Mouse (Mus musculus) forebrain, embryonic 13.5 days (tissue): Measurements from ENCODE around the gene Smok3c. TPM values are rescaled to one million over a fixed set of nuclear protein-coding genes. Genes with fewer than 3 reads are reported as not detected.
"Not testable (repeated sequence)": the region's sequence is repeated elsewhere in the genome, so short reads cannot be mapped to it uniquely, and the experiment has no call there.

Experiments used
- ATAC-seq: fragments of 200-750 bp; cut with Nextera tagmentation; 2 replicates; pipeline ENCODE4 v1.8.0; 2017
- H3K27ac ChIP-seq: fragments of 300-500 bp; sonication (generic); 2 replicates; pipeline ENCODE4 v1.5.1; 2015; ENCODE audit warnings: inconsistent platforms, mild to moderate bottlenecking, moderate library complexity
- H3K27me3 ChIP-seq: fragments of 300-500 bp; sonication (generic); 2 replicates; pipeline ENCODE4 v1.6.1; 2015; ENCODE audit warnings: mild to moderate bottlenecking, inconsistent platforms
- H3K36me3 ChIP-seq: fragments of 300-500 bp; sonication (generic); 2 replicates; pipeline ENCODE4 v1.6.1; 2015; ENCODE audit warnings: mild to moderate bottlenecking, inconsistent platforms; ENCODE audit not compliant: poor library complexity, severe bottlenecking
- H3K4me1 ChIP-seq: fragments of 300-500 bp; sonication (generic); 2 replicates; pipeline ENCODE4 v1.6.1; 2015; ENCODE audit warnings: inconsistent platforms
- H3K4me2 ChIP-seq: fragments of 300-500 bp; sonication (generic); 2 replicates; pipeline ENCODE4 v1.6.1; 2015; ENCODE audit warnings: inconsistent platforms, mild to moderate bottlenecking, moderate library complexity
- H3K4me3 ChIP-seq: fragments of 300-500 bp; sonication (generic); 2 replicates; pipeline ENCODE4 v1.5.1; 2015; ENCODE audit warnings: mild to moderate bottlenecking, inconsistent platforms
- H3K9ac ChIP-seq: fragments of 300-500 bp; sonication (generic); 2 replicates; pipeline ENCODE4 v1.6.1; 2015; ENCODE audit warnings: mild to moderate bottlenecking, inconsistent platforms
- H3K9me3 ChIP-seq: fragments of 300-500 bp; sonication (generic); replicated peaks from 2 replicates; pipeline ENCODE4 v1.6.1; 2016; ENCODE audit warnings: inconsistent platforms
- WGBS: fragments of 180-500 bp; shearing (Covaris S2); methylation state at CpG from one replicate; pipeline ENCODE4 v1.1.7; 2015; 5-methylcytosine and 5-hydroxymethylcytosine counted together
- polyA plus RNA-seq: library from polyadenylated mRNA; unstranded; fragments of >200 nt; fragmentation: Nextera tagmentation; extraction: Ambion mirVana; gene quantifications from 2 replicates; pipeline ENCODE4 v1.2.1, GENCODE M21; 2015

Gene Smok3c
- polyA plus RNA-seq, 1 experiment from 2014 or later: not detected

GRCm38 (mm10) chr5:138109847-138110396 lies 56.9 kb downstream of the Smok3c start:
- WGBS: 62% methylated on average over 4 of the region's 4 CpGs
- H3K4me2 ChIP-seq, ATAC-seq, H3K9ac ChIP-seq, H3K27me3 ChIP-seq, H3K27ac ChIP-seq, H3K4me1 ChIP-seq, H3K4me3 ChIP-seq, H3K9me3 ChIP-seq: not testable (repeated sequence)
- H3K36me3 ChIP-seq: peaks cover 13% of the 10 kb centered on the region

Other genes starting within 250 kb of the Smok3c start
- gene Pilra, start 216.9 kb upstream of the Smok3c start, polyA plus RNA-seq: 0.43 and 1.3 TPM in 2 replicates
- gene Pilrb1, start 195.1 kb upstream of the Smok3c start, polyA plus RNA-seq: not detected in 2 replicates
- not detected in 2 replicates for gene Pilrb2, start 181.4 kb upstream of the Smok3c start, polyA plus RNA-seq
- gene Cyp3a13, start 131.6 kb upstream of the Smok3c start, polyA plus RNA-seq: not detected in 2 replicates
- 0.04 TPM in 1 of 2 replicates, not detected in the other for gene Gjc3, start 90.1 kb upstream of the Smok3c start, polyA plus RNA-seq
- not detected in 2 replicates for gene Azgp1, start 71.7 kb upstream of the Smok3c start, polyA plus RNA-seq
- not detected in 2 replicates for gene Smok3a, start 31.9 kb upstream of the Smok3c start, polyA plus RNA-seq
- gene Smok3b, start 31.8 kb upstream of the Smok3c start, polyA plus RNA-seq: not detected in 2 replicates
- gene Zkscan1, start 31.9 kb downstream of the Smok3c start, polyA plus RNA-seq: 24.7 and 27.5 TPM in 2 replicates
- 111 and 123 TPM in 2 replicates for gene Zscan21, start 63.7 kb downstream of the Smok3c start, polyA plus RNA-seq
- 46.1 and 49.5 TPM in 2 replicates for gene Zfp113, start 102.5 kb downstream of the Smok3c start, polyA plus RNA-seq
- gene Cops6, start 107.9 kb downstream of the Smok3c start, polyA plus RNA-seq: 308 and 315 TPM in 2 replicates
- 29.2 and 29.7 TPM in 2 replicates for gene Ap4m1, start 118.8 kb downstream of the Smok3c start, polyA plus RNA-seq
- 258 and 276 TPM in 2 replicates for gene Mcm7, start 119.2 kb downstream of the Smok3c start, polyA plus RNA-seq
- gene Taf6, start 134.3 kb downstream of the Smok3c start, polyA plus RNA-seq: 115 and 121 TPM in 2 replicates
- gene Cnpy4, start 134.3 kb downstream of the Smok3c start, polyA plus RNA-seq: 48.1 and 48.2 TPM in 2 replicates
- gene Mblac1, start 141.1 kb downstream of the Smok3c start, polyA plus RNA-seq: 10.8 and 12.2 TPM in 2 replicates
- gene Nxpe5, start 172.7 kb downstream of the Smok3c start, polyA plus RNA-seq: not detected in 2 replicates
- gene Lamtor4, start 202.3 kb downstream of the Smok3c start, polyA plus RNA-seq: 67.4 TPM in 2 replicates
- 9.1 and 10.0 TPM in 2 replicates for gene BC037034, start 210.8 kb downstream of the Smok3c start, polyA plus RNA-seq
- 1.6 and 2.8 TPM in 2 replicates for gene Gal3st4, start 219.6 kb downstream of the Smok3c start, polyA plus RNA-seq
- 0.09 and 0.18 TPM in 2 replicates for gene Gm43720, start 226.8 kb downstream of the Smok3c start, polyA plus RNA-seq
- 137 and 160 TPM in 2 replicates for gene Gpc2, start 226.8 kb downstream of the Smok3c start, polyA plus RNA-seq
- gene Stag3, start 227.0 kb downstream of the Smok3c start, polyA plus RNA-seq: 2.4 and 2.9 TPM in 2 replicates